Mouse (Mus musculus) thymus, adult 2 months (tissue): ENCODE measurements at regions not wholly inside any gene's neighbourhood (a gene's known extent, or its start where the extent isn't known, plus 50 kb on each side); places are given as distances from the start of the nearest gene placed in this dataset.

ENCODE experiments used
- CTCF ChIP-seq: fragments of 200-500 bp; IDR thresholded peaks from 2 replicates; pipeline ENCODE4 v1.5.1; 2012; ENCODE audit warnings: mild to moderate bottlenecking, control low read depth, low read length, moderate library complexity, borderline replicate concordance; ENCODE audit not compliant: control insufficient read depth, poor library complexity, insufficient read depth; ENCODE audit errors: extremely low read depth
- POLR2A ChIP-seq: fragments of 200-500 bp; IDR thresholded peaks from 2 replicates; pipeline ENCODE4 v1.6.1; 2012; ENCODE audit warnings: mild to moderate bottlenecking, low read length, control low read depth, moderate library complexity; ENCODE audit not compliant: control insufficient read depth, poor library complexity, insufficient read depth; ENCODE audit errors: extremely low read depth

DNA sequence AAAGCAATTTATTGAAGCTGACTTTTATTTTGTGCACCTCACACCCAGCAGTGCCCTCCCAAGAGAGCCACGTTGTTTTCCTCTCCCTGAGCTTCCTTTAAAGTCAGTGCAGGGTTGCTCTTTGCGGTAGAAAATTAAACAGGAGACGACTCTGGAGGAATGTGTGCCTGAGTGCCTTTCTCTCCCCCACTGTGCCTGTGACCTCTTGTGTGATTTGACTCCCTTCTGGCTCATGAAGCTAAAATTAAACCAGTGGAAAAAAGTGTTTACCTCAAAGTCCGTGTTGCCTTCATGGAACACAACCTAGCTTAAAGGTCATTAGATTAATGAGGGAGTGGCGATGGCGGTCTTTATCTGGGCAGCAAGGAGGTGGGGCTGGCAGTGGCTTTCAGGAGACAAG lies 423.4 kb upstream of the Cited2 start:
- TF ChIP-seq POLR2A = no peak
- no peak for TF ChIP-seq CTCF
